Mouse (Mus musculus): ENCODE measurements around the gene Rad23a.
"Not testable (repeated sequence)": the region's sequence is repeated elsewhere in the genome, so short reads cannot be mapped to it uniquely, and the experiment has no call there.

The Rad23a gene

DNA sequence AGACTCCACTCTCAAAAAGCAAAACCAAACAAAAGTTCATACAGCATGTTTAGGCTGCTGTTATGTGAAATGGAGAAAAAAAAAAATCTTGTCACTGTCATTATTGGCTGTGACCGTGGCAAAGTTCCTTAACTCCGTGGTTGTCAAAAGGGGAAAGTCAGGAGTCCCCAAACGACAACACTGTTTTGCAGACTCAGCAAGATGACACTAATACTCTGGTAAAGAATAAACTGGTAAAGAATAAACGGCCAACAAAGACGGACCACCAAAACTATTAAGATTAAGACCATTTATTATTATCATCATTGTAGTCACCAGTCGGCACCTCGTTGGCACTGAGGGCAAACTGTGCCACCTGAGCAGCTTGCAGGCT is 604 bp downstream of the Rad23a start:
- DNase-seq = no peak

DNA sequence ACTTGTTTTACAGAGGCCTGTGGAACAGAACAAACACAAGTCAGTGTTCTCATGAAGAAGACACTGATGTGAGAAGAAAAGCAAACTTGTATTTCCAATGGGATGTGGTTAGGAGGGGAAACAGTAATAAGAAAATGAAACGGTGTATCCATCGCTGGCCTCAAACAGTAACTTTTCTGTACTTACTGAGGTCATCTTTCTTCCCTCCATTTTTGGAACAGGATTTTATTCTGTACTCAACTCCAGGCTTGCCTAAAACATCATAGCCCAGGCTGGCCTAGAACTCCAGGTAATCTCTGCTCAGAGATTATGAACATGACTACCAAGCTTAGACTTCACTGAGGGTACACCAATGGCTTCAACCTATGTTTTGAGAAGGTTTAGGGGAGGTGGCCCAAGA is 1.1 kb downstream of the Rad23a start:
- no peak for DNase-seq

DNA sequence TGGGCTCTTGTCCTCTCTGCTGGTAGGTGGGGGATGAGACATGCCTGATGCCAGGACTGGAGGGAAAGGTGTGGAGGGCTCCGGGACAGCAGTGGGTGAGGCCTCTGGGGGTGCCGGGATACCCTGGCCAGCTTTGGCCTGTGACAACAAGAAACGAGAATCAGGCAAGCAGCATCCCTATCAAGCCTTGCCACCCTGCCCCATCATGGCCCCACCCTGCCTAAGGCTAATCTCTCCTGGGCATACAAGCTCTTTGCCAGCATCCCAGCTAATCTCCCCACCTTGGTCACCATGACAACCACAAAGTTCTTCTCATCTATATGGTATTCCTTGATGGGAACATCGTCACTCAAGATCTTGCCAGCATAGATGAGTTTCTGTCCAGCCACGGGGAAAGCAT is 2.0 kb downstream of the Rad23a start:
- DNase-seq = no peak

DNA sequence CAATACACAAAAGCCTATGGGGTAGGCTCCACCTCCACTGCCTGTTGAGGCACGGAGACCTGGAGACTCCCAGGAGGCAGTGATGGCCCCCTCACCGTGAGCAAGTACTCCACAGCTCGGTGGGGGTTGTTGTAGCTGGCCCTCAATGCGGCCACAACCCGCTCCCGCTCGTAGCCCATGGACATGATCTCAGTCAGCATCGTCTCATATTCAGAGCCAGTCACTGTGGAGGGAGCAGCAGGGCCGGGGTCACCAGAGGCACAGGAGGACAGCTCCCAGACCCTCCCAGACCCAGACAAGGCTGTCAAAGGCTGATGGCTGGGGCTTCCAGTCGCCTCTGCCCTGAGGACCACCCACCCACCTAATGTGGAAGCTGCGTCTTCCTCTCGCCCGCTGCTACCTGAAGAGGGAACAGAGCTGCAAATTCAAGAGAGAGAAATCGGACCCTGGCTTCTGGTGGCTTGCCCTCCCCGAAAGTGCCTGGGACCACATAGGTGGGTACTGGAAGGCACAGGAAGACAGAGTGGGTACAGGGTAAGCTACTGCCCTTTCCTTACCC is 2.5 kb downstream of the Rad23a start:
- DNase-seq = no peak

DNA sequence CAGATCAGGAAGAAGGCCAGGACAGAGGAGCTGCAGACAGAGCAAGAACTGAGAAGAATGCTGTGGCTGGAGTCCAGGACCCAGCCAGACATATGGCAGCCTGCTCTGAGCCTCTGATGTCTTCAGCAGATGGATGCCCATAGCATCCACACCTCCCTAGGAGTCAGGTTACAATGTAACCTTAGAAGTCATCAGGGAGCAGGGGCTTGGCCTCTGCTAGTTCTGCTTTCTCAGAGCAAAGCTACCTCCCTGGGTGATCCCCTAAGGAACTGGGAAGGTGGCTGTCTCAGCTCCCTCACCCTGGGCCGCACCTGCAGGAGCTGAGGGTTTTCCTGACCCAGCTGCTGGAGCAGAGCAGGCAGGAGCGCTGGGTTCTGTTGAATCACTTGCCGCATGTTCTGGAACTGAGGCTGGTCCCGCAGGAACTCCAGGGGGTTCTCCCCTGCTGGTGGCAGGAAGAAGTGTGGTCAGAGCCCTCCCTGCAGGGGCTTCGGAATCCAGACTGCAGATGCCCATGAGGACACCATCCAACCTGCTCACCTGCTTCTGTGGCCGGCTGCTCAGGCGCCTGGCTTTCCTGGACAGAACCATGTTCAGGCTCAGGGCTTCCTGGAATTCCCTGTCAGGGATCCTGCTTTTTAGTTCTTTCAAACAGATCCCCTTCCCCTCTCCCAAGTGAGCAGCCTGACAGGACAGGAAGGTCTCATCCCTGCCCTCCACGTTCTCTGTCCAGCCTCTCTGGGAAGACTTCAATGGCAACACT is 3.1 kb downstream of the Rad23a start:
- no peak for DNase-seq

DNA sequence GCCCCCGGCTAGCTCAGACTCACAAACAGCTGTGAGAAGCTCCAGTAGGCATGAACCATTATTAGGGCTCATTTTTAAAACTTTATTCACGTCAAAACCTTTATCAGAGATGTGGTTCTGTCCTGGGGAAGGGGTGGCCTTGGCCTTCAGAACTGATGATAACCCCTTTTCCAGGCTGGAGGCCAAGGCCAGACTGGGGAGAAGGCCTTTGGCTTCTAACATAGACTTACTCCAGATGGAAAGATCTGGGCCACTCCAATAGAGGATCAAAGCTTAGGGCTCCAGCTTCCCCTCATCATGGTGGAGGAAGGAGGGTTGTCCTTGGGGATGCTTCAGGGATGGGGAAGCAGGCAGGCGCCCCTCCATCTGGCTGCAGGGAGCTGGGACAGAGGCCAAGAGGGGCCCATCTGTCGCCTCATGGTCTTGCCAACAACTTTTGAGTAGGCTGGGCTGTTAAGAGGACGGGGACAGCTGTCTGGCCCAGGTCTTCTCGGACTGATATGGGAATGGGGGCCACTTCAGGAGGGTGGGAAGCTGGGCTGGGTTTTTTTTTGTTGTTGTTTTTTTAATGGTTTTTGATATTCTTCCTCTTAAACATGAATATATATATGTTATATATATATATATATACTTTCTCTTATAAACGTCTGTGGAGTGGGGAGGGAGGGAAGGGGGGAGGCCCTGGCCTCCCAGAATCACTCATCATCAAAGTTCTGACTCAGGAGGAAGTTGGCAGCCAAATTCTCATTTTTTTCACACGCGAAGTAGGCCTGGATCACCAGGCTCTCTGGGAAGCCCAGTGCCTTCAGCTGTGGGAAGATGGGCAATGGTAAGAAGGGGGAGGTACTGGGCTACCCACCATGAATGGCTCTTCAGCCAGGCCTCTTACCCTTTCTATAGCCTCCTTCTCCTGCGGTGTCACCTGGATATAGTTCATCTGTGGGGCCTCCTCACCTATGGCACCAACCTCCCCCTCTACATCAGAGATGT is 5.3 kb downstream of the Rad23a start:
- no peak for DNase-seq

DNA sequence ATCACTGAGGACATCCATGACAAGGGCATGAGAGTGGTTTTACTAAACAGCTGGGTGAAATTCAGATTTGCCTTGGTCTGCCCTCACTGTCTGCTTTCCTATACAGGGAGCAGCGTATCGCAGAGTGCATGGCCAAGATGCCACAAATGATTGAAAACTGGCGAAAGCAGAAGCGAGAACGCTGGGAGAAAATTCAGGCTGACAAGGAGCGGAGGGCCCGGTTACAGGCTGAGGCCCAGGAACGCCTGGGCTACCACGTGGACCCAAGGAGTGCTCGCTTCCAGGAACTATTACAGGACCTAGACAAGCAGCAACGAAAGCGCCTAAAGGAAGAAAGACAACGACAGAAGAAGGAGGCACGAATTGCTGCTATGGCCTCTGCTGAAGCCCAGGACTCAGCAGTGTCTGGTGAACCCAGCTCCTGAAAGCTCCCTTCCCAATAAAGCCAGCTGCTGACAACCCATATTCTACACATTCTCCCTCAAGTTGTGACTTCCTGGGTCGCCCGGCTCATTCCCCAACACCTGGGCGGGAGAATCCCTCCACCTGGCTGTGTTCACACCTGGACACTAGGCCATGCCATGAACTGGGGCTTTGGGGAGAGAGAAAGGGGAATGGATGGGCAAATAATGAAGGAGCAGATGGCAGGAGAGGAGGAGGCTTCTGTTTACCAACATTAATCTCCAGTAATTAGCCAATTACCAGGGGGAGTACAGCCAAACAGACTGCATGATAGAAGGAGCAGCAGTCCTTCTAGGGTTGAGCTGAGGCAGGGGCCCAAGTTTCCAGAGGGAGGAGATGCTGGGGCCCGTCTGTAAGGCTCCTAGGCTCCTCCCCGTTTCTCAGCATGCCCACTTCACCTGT is 6.2 kb downstream of the Rad23a start:
- no peak for DNase-seq

DNA sequence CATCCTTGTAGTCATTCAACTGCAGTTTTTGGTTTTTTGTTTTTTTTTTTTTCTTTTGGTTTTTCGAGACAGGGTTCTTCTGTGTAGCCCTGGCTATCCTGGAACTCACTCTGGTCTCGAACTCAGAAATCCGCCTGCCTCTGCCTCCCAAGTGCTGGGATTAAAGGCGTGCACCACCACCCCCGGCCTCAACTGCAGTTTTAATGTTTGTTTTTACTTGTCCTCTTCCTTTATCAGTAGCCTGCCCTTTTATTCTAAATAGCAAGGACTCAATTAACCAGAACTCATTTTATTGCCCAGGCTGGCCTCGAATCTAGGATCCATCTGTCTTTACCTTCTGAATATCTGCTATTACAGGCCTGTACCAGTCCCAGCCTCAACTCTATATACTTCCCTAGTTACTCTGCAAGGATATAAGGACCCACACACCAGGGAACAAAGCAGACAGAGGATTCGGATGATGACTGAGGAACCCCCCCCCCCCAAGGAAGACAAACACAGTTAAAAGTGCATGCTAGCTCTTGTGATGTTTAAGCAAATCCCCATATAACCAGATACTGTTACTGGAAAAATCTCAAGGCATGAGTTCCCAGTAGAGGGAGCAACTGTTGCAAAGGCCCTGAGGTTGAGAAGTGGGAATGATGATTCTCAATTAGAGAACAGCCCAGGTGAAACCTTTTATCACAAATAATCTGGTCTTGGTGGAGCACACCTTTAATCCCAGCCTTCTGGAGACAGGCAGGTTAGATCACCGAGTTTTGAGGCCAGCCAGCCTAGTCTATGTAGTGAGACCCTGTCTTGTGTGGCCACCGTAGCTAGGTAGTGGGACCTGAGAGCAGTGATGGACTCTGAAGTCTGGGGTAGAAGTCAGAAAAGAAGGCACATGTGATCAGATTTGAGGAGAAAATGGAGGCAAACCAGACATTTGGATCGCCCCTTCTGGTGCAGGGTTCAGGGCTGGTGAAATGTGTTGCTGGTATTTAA is 7.4 kb downstream of the Rad23a start:
- no peak for DNase-seq

DNA sequence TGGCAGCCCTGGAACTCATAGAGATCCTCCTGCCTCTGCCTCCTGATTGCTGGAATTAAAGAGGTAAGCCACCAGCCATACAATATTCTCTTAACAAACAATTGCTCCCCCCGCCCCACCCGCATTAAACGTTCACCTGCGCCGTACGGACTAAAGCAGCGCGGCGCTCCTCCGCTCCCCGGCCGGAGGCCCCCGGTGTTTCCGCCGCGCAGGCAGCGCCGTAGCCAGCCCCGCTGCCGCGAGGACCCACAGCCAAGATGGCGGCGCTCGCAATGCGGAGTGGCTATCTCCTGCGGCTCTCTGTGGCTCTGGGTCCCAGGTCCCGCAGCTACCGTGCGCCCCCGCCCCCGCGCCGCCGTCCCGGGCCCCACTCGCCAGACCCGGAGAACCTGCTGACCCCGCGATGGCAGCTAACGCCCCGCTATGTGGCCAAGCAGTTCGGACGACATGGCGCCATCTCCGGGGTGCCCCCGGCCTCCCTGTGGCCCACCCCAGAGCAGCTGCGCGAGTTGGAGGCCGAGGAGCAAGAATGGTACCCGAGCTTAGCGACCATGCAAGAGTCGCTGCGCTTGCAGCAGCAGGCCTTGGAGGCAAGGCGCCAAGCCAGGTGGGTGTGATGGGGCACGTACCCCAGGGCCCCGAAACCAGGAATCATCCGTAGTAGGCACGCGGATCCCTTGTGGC is 8.3 kb downstream of the Rad23a start:
- DNase-seq = peak; percentile 88

DNA sequence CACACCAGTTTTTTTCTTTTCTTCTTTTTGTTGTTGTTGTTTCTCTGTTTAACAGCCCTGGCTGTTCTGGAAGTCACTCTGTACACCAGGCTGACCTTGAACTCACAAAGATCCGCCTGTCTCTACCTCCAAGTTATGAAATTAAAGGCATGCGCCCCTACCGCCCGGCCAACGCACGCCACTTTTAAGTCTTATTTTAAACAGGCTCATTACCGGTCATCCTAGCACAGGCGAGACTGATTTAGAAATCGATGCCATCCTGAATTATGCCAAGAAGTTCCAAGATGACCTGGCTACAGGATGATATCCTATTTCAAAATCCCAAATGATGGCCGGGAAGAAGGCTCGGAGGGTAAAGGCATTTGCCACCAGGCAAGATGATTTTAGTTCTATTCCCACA is 9.0 kb downstream of the Rad23a start, which contains the start of gene Gadd45gip1:
Gene Gadd45gip1, plus strand, starts transcription at position 33 of the 400 bp plus-strand sequence.
- DNase-seq = no peak

DNA sequence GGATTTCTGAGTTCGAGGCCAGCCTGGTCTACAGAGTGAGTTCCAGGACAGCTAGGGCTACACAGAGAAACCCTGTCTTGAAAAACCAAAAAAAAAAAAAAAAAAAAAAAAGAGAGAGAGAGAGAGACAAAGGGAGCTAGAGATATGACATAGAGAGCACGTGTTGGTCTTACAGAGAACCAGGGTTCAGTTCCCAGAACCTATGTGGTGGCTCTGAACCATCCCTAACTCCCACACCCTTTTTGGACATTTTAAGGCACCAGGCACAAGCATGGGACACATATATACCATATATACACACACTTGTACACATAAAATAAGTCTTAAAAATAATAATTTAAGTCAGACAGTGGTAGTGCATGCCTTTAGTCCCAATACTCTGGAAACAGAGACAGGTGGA is 13.9 kb downstream of the Rad23a start:
- DNase-seq = not testable (repeated sequence)

DNA sequence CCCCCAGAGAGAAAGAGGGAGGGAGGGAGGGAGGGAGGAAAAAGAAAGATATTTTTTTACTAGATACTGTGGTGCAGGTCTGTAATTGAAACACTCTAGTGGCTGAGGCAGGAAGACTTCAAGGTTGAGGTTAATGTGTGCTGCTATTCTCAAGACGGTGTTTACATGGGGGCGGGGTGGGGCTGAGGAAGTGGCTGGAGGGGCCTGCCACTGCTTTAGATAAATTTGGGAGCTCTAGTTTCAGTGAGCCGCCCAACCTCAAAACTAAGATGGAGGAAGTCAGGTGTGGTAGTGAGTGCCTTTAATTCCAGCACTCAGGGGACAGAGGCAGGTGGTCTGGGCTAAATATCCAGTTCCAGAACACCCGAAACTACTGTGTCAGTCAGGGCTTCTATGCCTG is 14.8 kb downstream of the Rad23a start:
- DNase-seq = no peak

DNA sequence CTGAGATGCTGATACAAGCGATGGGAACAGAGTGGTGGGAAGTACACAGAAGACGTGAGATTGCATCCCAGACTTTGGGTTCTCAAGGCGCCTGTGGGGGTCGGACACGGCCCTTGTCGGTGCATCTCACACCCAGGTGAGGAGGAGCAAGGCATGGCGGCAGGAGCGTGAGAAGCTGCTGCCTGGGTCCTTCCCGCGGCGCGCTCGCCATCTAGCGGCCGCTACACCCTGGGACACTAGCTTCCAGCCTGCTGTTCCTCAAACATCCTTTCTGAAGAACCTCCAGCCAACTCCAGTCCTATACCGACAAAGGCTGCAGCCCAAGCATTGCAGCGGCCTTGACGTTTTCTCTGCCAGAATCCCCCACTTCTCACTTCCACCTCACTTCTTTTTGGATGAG is 16.8 kb downstream of the Rad23a start:
- peak; percentile 64 for DNase-seq

- no peak for DNase-seq
Measured at GRCm38 (mm10) chr8:84822723-84823122, 17.7 kb downstream of the Rad23a start, which contains the start of gene Dand5. Dand5 (minus strand) TSS chr8:84822823.

- DNase-seq = no peak
Measured at GRCm38 (mm10) chr8:84816117-84816516, 24.3 kb downstream of the Rad23a start.

- peak; percentile 94 for DNase-seq
Measured at GRCm38 (mm10) chr8:84815547-84815946, 24.9 kb downstream of the Rad23a start.

DNA sequence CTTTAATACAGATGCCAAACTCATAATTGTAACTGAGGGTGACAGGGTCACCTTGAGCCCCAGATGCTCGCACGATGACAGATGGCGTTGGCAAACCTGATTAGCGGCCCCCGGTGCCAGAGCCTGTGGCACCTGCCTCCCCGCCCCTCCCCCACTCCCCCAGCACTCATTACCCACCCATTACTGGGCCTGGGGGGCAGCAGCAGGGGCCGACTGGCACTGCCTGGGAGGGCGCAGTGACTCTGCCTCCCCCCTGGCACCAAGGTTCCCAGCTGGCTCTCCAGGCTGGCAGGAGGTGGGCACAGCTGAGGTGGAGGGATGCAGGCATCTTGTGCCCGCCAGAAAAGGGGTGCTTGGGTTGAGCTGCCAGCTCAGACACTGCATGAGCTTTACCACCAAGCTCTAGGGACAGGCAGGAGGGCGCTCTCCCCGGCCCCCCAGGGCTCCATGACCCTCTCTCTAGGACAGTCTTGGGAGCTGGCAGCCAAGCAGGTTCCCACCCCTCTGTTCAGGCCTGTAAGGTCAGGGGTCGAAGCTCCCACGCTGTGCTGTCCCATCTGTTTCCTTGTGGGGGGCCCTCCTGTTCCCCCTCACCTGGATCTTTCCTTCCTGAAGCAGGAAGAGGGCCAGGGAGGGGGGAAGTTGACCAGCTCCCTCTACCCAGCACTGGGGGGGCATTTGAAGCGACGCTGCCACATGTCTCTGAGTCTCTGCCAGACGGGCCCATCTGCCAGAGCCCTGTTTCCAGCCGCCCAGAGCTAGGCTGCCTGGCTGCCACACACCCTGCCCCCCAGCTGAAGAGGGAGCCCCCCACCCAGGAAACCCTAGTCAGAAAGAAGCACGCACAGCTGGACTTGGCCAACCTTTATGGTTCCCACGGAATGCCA is 25.7 kb downstream of the Rad23a start:
- no peak for DNase-seq

- no peak for DNase-seq
Measured at GRCm38 (mm10) chr8:84814240-84814554, 26.3 kb downstream of the Rad23a start.

DNA sequence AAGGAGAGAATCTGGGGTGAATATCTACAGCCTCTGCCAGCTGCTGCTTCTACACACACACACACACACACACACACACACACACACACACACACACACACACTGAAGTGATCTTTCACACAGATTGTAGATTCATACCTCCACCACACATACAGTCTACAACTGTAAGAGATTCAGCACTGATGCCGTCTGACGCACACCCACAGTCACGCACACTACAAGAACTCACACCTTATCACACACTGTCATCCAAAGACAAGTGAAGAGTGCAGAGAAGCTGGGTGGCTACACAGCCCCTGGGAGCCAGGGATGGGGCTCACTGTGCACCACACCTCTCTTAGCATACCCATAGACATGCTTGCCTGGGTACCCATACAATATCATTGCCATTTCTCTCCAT is 26.6 kb downstream of the Rad23a start:
- DNase-seq = no peak

DNA sequence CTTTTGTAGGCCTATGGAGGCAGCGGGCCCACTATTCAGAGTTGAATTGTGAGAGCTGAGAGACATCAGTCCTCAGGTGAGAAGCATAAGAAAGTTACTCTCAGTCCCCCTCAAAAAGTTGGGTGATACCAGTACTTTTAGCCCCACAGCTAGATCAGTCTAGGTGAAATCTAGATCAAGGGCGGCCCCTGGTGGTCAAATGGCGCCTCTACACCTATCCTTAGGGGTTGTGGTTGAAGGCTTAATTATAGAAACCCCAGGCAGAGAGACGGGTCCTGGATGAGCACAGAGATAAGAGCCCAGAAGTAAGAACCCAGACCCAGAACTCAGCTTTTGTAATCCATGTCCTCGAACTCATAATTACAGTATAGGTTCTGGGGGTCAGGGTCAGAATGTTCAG is 27.4 kb downstream of the Rad23a start:
- peak; percentile 82 for DNase-seq
